Mouse (Mus musculus) bone marrow, adult 2 months (tissue): Measurements from ENCODE around the gene Wdr90.

ENCODE experiments used
- CTCF ChIP-seq: fragments of 200-500 bp; IDR thresholded peaks from 2 replicates; pipeline ENCODE4 v1.5.1; 2011; ENCODE audit warnings: low read length, control low read depth; ENCODE audit not compliant: control insufficient read depth, insufficient read depth
- POLR2A ChIP-seq: fragments of 200-500 bp; IDR thresholded peaks from 2 replicates; pipeline ENCODE4 v1.6.1; 2011; ENCODE audit warnings: low read depth, mild to moderate bottlenecking, control low read depth, low read length, borderline replicate concordance; ENCODE audit not compliant: control insufficient read depth

DNA sequence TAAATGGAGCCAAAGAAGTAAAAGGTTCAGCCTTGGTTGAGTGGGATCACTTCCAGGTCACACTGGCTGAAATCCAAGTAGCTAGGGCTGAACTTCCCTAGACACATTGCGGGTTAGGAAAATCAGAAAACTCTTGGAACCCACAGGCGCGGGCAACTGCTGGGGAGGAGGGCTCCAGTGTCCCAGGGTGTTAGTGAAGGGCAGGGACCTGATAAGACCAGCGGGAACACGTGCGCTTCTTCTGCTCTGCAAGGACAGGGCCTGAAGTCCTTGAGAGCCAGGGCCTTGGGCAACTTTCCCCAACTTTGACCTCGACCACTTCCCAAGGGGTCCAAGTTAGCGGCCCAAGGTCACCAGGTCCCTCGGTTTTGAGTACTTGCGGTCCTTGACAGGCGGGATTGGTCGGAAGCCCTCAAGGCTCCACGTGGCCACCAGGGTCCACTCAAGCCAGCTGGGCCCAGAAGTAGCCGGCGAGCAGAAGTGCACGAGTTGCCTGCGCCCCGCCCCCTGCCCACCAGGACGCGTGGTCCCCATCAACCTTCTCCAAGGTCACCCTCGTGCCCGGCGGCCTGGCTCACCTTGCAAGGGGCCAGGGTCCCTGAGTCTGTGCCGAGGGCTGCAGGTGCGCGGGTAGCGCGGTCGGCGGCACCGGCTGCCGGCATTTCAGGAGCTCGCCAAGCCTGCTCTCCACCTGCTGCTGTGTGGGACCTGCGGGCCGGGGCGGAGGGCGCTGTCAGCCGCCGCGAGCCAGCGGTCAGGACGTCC lies 6.7 kb upstream of the Wdr90 start:
- TF ChIP-seq POLR2A (no peak; the same call in 1 of the 2 replicates), CTCF (no peak)
